Mouse (Mus musculus): ENCODE results near the gene Ryr2. TPM values are rescaled to one million over a fixed set of nuclear protein-coding genes. Genes with fewer than 3 reads are reported as not detected.
"Not testable (repeated sequence)": the region's sequence is repeated elsewhere in the genome, so short reads cannot be mapped to it uniquely, and the experiment has no call there.

The Ryr2 gene
- polyA plus RNA-seq, 1 experiment = 0.68 TPM

- no peak for DNase-seq (ENCODE audit: low read depth, low spot score)
- whole genome bisulfite sequencing = 46% methylated on average over 6 of the region's 6 CpGs
Measured at GRCm38 (mm10) chr13:11836304-11837078, 270.3 kb downstream of the Ryr2 start.

DNA sequence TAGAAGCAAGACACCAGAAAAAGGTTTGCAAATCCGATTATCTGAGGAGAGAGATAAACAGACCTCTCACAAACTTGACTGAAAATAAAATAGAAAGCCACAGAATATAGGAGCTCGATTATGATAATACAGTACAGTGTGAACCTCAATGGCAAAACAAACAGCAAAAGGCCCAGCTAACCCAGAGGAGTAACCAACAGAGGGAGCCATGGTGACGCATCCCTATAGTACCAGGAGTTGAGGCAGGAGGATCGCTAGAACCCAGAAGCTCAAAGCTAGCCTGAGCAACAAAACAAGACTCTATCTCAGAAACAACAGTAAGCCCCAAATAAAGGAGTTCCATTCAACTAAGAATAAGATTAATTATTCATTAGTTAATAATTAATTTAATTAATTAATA is 275.5 kb downstream of the Ryr2 start:
- DNase-seq (ENCODE audit: low read depth, low spot score) = no peak
- 82% methylated on average over 4 of the region's 4 CpGs for WGBS

- DNase-seq (ENCODE audit: low read depth, low spot score) = no peak
- WGBS = 93% methylated on average over 2 of the region's 2 CpGs
Measured at GRCm38 (mm10) chr13:11825563-11826226, 281.1 kb downstream of the Ryr2 start.

GRCm38 (mm10) chr13:11818723-11819122 is 288.0 kb downstream of the Ryr2 start:
- 60% methylated on average over 3 of the region's 3 CpGs for WGBS
- no peak for DNase-seq (ENCODE audit: low read depth, low spot score)

DNA sequence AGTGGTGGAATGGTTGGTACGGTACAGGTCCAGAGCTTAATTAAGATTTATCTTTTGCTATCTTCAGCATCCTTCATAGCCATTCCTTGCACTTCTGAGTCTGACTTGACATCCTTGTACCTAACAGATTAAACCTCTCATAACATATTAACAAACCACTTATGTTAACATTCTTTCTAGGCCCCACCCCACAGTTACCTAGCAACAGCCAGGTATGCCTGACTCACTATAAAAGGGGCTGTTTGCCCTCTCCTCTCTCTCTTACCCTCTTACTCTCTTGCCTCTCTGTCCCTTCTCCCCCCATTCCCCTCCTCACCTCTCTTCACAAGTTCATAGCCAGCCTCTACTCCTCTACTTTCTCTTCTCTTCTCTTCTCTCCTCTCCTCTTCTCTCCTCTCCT is 297.4 kb downstream of the Ryr2 start:
- WGBS = 78% methylated on average over 1 of the region's 1 CpGs
- not testable (repeated sequence) for DNase-seq (ENCODE audit: low read depth, low spot score)

GRCm38 (mm10) chr13:11792536-11792935 is 314.2 kb downstream of the Ryr2 start:
- WGBS = 72% methylated on average over 3 of the region's 3 CpGs
- DNase-seq (ENCODE audit: low read depth, low spot score) = no peak

GRCm38 (mm10) chr13:11790536-11790935 is 316.2 kb downstream of the Ryr2 start:
- DNase-seq (ENCODE audit: low read depth, low spot score) = no peak
- WGBS = 63% methylated on average over 5 of the region's 5 CpGs

DNA sequence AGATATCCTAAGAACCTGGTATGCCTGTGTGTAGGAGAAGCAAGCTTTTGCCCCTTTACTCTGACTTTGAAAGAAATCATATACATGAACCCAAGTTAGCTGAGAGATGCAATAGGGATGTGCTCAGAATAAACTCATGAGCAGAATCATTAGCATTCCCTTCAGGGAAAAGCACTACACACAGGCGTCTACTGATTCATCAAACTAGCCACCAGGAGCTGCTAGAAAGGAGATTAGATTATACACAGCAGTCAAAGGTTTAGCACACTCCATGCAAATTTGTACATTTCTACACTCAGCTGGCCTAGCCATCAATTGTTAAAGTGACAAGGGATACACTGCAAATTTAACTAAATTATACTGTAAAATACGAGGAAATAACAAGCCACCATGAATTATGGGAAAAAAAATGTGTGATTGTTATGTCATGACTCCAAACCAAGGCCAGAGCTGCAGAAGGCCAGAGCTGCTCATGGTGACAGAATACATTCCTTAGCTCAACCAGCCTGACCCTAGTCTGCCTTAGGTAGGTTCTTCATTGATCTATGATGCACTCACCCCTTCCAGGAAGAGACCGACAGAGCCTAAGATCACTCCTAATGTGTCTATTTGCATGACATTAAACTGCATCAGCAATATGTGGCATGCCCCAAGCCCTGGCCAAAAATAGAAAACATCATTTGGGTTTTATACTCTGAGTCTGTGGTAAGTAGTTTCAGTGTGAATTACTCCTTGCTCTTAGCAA is 324.2 kb downstream of the Ryr2 start:
- DNase-seq (ENCODE audit: low read depth, low spot score) = no peak
- WGBS = 72% methylated on average over 3 of the region's 3 CpGs

- WGBS = 57% methylated on average over 2 of the region's 2 CpGs
- no peak for DNase-seq (ENCODE audit: low read depth, low spot score)
Measured at GRCm38 (mm10) chr13:11781065-11781464, 325.7 kb downstream of the Ryr2 start.

DNA sequence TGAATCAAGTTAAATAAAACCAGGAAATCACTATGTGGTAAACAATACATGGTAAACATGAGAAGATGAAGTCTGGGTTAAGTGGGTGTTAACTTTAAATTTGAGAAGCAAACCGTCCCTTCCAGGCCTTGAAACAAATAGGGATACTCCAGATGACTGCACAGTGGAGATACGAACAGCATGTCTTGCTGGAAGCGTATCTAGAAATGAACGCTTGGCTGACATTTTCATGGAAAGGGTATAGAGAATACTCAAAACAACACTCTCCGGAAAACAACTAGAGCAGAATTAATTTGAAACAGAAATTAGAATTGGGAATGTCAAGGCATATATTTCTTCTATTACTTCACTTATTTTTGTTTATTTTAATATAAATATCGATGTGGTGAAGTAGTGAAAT is 329.0 kb downstream of the Ryr2 start:
- no peak for DNase-seq (ENCODE audit: low read depth, low spot score)
- WGBS = 83% methylated on average over 6 of the region's 6 CpGs

GRCm38 (mm10) chr13:11772173-11772572 is 334.6 kb downstream of the Ryr2 start:
- 90% methylated on average over 8 of the region's 8 CpGs for WGBS
- no peak for DNase-seq (ENCODE audit: low read depth, low spot score)

GRCm38 (mm10) chr13:11766899-11767298 is 339.8 kb downstream of the Ryr2 start:
- 36% methylated on average over 2 of the region's 2 CpGs for WGBS
- no peak for DNase-seq (ENCODE audit: low read depth, low spot score)

- WGBS = 85% methylated on average over 4 of the region's 4 CpGs
Measured at GRCm38 (mm10) chr13:11763925-11764324, 342.8 kb downstream of the Ryr2 start.

GRCm38 (mm10) chr13:11763104-11763503 is 343.6 kb downstream of the Ryr2 start:
- no peak for DNase-seq (ENCODE audit: low read depth, low spot score)
- 77% methylated on average over 3 of the region's 3 CpGs for WGBS

More at GRCm38 (mm10) chr13:11763925-11764324, 342.8 kb downstream of the Ryr2 start:
- DNase-seq (ENCODE audit: low read depth, low spot score) = no peak

DNA sequence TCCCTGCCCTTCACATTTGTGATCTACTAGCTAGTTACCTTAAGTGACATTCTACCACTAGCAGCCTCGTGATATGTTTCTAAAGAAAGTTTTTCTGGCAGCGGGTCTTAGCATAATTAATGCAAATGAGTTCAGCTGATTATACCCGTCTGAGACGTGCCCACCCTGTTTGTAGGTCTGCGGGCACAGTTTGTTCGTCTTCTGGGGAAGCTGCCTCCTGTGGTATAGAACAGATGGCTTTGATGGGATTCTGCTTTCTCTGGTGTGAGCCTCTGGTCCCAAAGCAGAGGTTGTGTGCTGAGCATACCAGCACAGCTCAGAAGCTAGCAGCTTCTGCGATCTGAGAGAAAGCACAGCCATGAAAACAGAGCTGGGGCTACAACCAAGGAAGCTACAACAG is 348.9 kb downstream of the Ryr2 start:
- whole genome bisulfite sequencing = 69% methylated on average over 7 of the region's 7 CpGs
- no peak for DNase-seq (ENCODE audit: low read depth, low spot score)

DNA sequence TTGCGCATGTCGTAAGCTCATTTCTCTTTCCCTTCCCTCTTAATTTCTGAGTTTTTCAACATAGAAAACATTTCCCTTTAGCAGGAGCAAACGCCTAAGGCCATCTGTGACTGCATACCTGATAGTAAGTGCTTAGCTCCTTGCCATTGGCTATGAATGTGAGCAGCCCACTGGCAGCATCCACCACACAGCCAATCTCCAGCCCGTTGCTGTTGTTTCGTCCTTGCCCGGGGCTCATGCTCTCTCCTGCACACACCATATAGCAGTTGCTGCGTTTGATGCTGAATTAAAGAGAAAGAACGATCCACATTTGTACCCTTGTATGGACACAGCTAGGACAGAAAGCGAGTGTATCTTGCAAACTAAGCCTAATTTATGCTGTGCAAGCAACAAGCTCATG is 361.3 kb downstream of the Ryr2 start:
- DNase-seq (ENCODE audit: low read depth, low spot score) = no peak
- 80% methylated on average over 9 of the region's 9 CpGs for WGBS

DNA sequence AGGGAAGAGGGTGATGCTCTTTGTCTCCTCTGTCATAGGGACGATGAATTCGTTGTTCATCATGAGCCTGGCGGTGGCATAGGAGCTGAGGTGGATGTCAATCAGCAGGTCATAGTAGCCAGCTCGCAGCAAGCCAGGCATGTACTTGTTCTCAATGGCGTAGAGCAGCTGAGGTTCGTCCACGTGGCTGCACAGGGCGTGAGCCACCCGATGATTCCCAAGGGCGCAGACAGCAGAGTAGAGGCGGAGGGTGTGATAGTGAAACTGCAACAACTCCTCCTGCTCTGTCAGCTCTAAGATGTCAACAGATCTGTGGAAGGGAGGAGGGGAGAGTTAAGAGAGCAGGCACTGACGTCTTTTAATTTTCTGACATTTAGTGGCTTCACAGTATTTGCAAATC is 368.5 kb downstream of the Ryr2 start:
- no peak for DNase-seq (ENCODE audit: low read depth, low spot score)
- 88% methylated on average over 12 of the region's 12 CpGs for WGBS

GRCm38 (mm10) chr13:11716216-11716615 is 390.5 kb downstream of the Ryr2 start:
- DNase-seq (ENCODE audit: low read depth, low spot score) = no peak
- WGBS = 93% methylated on average over 4 of the region's 4 CpGs

DNA sequence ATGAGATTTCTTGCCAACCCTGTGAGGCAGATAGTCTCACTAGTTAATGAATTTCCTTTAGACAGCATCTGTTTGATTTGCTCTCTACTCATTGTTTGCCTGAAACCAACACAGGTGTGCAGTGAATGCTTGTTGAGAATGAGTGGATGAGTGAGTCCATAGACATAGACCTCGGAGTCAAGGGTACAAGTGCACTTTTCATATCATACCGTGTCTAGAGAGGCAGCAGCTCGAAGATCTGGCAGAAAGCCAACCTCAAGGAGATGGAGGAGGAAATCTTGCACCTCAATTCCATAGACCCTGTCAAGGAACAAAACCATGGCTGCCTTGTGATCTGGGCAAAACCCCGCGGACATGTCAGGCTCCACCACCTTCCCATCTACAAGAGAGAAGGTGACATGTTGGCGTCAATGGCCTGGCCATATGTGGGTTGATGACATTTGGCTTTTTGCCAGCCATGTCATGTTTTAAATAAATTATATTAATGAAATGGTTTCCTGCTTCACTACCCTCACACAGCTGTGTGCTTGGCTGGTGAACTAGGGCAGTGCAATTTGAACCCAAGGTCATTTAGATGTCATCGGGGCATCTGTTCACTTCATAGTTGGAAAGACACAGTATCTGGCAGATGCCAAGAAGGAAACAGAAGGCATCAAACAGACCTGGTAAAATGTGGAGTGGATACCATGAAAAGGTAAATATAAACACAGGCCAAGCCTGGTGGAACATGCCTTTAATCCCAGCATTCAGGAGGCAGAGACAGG is 396.9 kb downstream of the Ryr2 start:
- 71% methylated on average over 7 of the region's 7 CpGs for WGBS
- DNase-seq (ENCODE audit: low read depth, low spot score) = no peak

DNA sequence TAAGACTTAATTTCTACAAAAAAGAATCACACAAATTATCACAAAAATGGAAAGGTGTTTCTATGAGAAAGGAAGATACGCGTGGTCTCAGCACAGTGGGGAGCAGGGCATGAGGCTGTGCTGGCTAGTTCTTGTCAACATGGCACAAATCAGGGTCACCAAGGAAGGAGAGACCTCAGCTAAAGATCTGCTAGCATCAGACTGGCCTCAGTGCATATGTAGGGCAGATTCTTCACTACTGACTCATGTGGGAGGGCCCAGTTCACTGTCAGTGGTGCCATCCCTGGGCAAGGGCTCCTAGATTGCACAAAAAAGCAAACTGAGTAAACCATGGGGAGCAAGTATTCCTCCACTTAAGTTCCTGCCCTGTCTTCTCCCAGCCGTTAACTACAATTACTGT is 405.0 kb downstream of the Ryr2 start:
- DNase-seq (ENCODE audit: low read depth, low spot score) = no peak
- WGBS = 84% methylated on average over 3 of the region's 3 CpGs
